Mouse (Mus musculus) heart, embryonic 16.5 days (tissue): ENCODE results near the gene Tmem238l. TPM values are rescaled to one million over a fixed set of nuclear protein-coding genes. Genes with fewer than 3 reads are reported as not detected.

ENCODE experiments used
- ATAC-seq: fragments of 200-750 bp; cut with Nextera tagmentation; replicated peaks from 2 replicates; pipeline ENCODE4 v1.8.0; 2017; ENCODE audit warnings: moderate number of reproducible peaks; ENCODE audit not compliant: insufficient read depth, low FRiP score; ENCODE audit errors: extremely low read depth
- H3K27ac ChIP-seq: fragments of 300-500 bp; sonication (generic); 2 replicates; pipeline ENCODE4 v1.5.1; 2014; ENCODE audit warnings: mild to moderate bottlenecking, low read length, control low read depth, moderate library complexity
- H3K27me3 ChIP-seq: fragments of 300-500 bp; sonication (generic); 2 replicates; pipeline ENCODE4 v1.6.1; 2014; ENCODE audit warnings: low read length, mixed read lengths; ENCODE audit not compliant: control insufficient read depth, insufficient read depth
- H3K36me3 ChIP-seq: fragments of 300-500 bp; sonication (generic); 2 replicates; pipeline ENCODE4 v1.6.1; 2014; ENCODE audit not compliant: control insufficient read depth, insufficient read depth
- H3K4me1 ChIP-seq: fragments of 300-500 bp; sonication (generic); 2 replicates; pipeline ENCODE4 v1.6.1; 2014; ENCODE audit warnings: low read length, mixed read lengths; ENCODE audit not compliant: control insufficient read depth, insufficient read depth
- H3K4me2 ChIP-seq: fragments of 300-500 bp; sonication (generic); 2 replicates; pipeline ENCODE4 v1.6.1; 2014; ENCODE audit warnings: low read depth, mild to moderate bottlenecking, control low read depth, low read length
- H3K4me3 ChIP-seq: fragments of 300-500 bp; sonication (generic); 2 replicates; pipeline ENCODE4 v1.5.1; 2014; ENCODE audit warnings: mild to moderate bottlenecking, control low read depth, low read length
- H3K9ac ChIP-seq: fragments of 300-500 bp; sonication (generic); 2 replicates; pipeline ENCODE4 v1.6.1; 2014; ENCODE audit warnings: low read length, control low read depth
- H3K9me3 ChIP-seq: fragments of 300-500 bp; sonication (generic); replicated peaks from 2 replicates; pipeline ENCODE4 v1.6.1; 2016; ENCODE audit warnings: low read length; ENCODE audit not compliant: control insufficient read depth
- WGBS: fragments of 180-500 bp; shearing (Covaris S2); extraction: QIAGEN DNeasy Blood & Tissue Kit; methylation state at CpG from one replicate; pipeline ENCODE4 v1.1.7; 2014; 5-methylcytosine and 5-hydroxymethylcytosine counted together
- polyA plus RNA-seq: library from polyadenylated mRNA; unstranded; fragments of >200 nt; fragmentation: Nextera tagmentation; extraction: Ambion mirVana; gene quantifications from 2 replicates; pipeline ENCODE4 v1.2.1, GENCODE M21; 2015

The Tmem238l gene
- polyA plus RNA-seq, 1 experiment from 2014 or later: not detected

GRCm38 (mm10) chr11:66966500-66967116 lies 10.2 kb downstream of the Tmem238l start:
- 0 out of 2 replicates have a peak, but pooled peaks cover 8% of the 10 kb centered on the region for H3K4me1 ChIP-seq
- no peak for ATAC-seq
- no peak overlapping the region for H3K9ac ChIP-seq
- no peak overlapping the region for H3K4me3 ChIP-seq
- H3K27ac ChIP-seq: no peak overlapping the region
- H3K9me3 ChIP-seq: no peaks in the 10 kb centered on the region; the same call in 1 of the 2 replicates
- no peaks in the 10 kb centered on the region for H3K36me3 ChIP-seq
- H3K27me3 ChIP-seq: no peaks in the 10 kb centered on the region
- no peak overlapping the region for H3K4me2 ChIP-seq
- WGBS: 36% methylated on average over 7 of the region's 7 CpGs

GRCm38 (mm10) chr11:66968575-66968974 lies 12.1 kb downstream of the Tmem238l start:
- no peak overlapping the region for H3K9ac ChIP-seq
- no peaks in the 10 kb centered on the region for H3K4me1 ChIP-seq
- no peak overlapping the region for H3K4me2 ChIP-seq
- no peak for ATAC-seq
- H3K36me3 ChIP-seq: no peaks in the 10 kb centered on the region
- H3K9me3 ChIP-seq: no peaks in the 10 kb centered on the region; the same call in 1 of the 2 replicates
- no peak overlapping the region for H3K4me3 ChIP-seq
- 89% methylated on average over 1 of the region's 1 CpGs for WGBS
- H3K27ac ChIP-seq: no peak overlapping the region
- no peaks in the 10 kb centered on the region for H3K27me3 ChIP-seq

DNA sequence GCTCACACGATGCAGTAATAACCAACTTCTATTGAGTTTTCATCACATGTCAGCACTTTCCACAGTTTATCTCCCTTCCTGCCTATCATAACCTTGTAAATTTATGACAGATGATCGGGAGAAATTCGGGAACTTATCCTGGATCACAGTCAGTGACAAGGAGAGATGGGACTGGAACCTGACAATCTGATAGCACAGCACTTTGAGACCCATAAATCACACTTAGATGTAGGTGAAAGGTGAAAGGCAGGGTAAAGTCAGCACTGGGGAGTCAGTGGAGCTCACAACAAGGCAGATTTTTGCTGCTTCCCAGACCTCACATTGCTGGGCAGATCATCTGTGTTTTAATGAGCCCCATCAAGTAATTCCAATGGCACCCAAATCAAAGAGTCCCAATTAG lies 17.1 kb downstream of the Tmem238l start:
- no peak overlapping the region for H3K9ac ChIP-seq
- WGBS: 54% methylated on average over 3 of the region's 3 CpGs
- no peak for ATAC-seq

DNA sequence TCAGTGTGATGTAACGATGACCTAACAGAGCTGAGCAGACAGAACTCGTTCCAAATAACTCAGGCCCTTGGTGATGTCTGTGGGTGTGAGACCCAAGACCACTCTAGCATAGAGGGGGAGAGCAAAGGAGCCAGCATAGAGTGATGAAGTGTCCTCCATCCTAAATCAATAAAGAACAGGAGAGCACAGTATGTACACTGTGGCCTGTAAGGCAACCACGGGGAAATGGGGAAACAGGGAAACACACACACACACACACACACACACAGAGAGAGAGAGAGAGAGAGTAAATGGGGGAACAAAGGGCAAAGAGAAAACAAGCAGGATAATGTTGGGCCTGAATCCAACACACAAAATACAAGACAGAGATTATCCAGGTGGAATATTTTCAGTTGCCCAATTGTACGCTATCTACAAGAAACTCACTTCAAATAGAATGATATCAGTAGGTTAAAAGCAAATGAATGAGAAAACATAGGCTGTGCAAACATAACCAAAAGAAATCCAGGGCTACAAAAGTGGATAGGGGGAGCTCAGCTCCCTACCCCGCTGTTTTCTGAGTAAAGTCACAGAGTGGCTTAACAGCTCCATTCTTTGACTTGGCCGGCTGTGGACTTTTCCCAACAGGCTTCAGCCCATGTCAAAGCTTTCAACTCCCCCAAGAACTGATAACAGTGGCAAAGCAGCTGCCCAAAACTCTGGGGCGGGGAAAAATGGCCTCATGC lies 19.3 kb downstream of the Tmem238l start:
- H3K9ac ChIP-seq: no peak overlapping the region
- no peak for ATAC-seq
- no peak overlapping the region for H3K4me2 ChIP-seq
- no peak overlapping the region for H3K27ac ChIP-seq
- H3K36me3 ChIP-seq: no peaks in the 10 kb centered on the region
- no peaks in the 10 kb centered on the region for H3K27me3 ChIP-seq
- H3K4me3 ChIP-seq: no peak overlapping the region
- H3K4me1 ChIP-seq: no peaks in the 10 kb centered on the region
- WGBS: 80% methylated on average over 7 of the region's 7 CpGs
- H3K9me3 ChIP-seq: peaks cover 15% of the 10 kb centered on the region

More for the DNA sequence above, 17.1 kb downstream of the Tmem238l start:
- Histone ChIP-seq H3K9me3 (peaks cover 15% of the 10 kb centered on the region), H3K4me1 (no peaks in the 10 kb centered on the region), H3K4me2 (no peak overlapping the region), H3K36me3 (no peaks in the 10 kb centered on the region), H3K4me3 (no peak overlapping the region), H3K27me3 (no peaks in the 10 kb centered on the region), H3K27ac (no peak overlapping the region)

- ATAC-seq: no peak
- Histone ChIP-seq H3K36me3 (no peaks in the 10 kb centered on the region), H3K27me3 (0 out of 2 replicates have a peak, but pooled peaks cover 3% of the 10 kb centered on the region), H3K9ac (no peak overlapping the region), H3K4me3 (no peak overlapping the region), H3K4me2 (no peak overlapping the region), H3K27ac (no peak overlapping the region), H3K4me1 (peaks cover 18% of the 10 kb centered on the region), H3K9me3 (no peaks in the 10 kb centered on the region)
- WGBS: 78% methylated on average over 15 of the region's 15 CpGs
Observed at GRCm38 (mm10) chr11:66981336-66982115, 25.1 kb downstream of the Tmem238l start.

DNA sequence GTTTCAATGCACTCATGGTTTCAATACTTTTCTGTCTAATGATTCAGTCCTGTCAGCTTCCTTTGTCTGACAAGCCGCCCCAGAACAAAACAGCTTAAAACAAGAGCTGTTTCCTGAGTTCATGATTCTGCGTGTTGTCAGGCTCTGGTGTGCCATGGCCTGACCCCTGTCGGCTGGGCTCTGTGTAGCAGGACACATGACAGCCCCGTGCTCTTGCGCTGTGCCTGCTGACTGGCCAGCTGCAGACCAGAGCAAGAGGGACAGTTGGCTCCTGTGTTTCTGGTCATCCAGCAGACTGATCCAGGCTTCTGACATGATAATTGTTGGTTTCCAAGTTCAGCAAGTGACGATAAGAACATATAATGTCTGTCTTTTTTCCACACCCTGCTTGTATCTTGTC lies 26.4 kb downstream of the Tmem238l start:
- peak; percentile 69 for ATAC-seq
- peaks cover 18% of the 10 kb centered on the region for H3K4me1 ChIP-seq
- no peak overlapping the region for H3K9ac ChIP-seq
- WGBS: 28% methylated on average over 6 of the region's 6 CpGs
- H3K27me3 ChIP-seq: 0 out of 2 replicates have a peak, but pooled peaks cover 3% of the 10 kb centered on the region
- no peak overlapping the region for H3K27ac ChIP-seq
- H3K36me3 ChIP-seq: no peaks in the 10 kb centered on the region
- no peaks in the 10 kb centered on the region for H3K9me3 ChIP-seq
- H3K4me3 ChIP-seq: no peak overlapping the region
- no peak overlapping the region for H3K4me2 ChIP-seq

GRCm38 (mm10) chr11:66983422-66984164 lies 27.2 kb downstream of the Tmem238l start:
- Histone ChIP-seq H3K4me2 (no peak overlapping the region), H3K27ac (no peak overlapping the region; the same call in 1 of the 2 replicates), H3K9me3 (no peaks in the 10 kb centered on the region), H3K4me1 (peaks cover 18% of the 10 kb centered on the region), H3K36me3 (no peaks in the 10 kb centered on the region), H3K4me3 (no peak overlapping the region), H3K27me3 (0 out of 2 replicates have a peak, but pooled peaks cover 3% of the 10 kb centered on the region), H3K9ac (peak overlapping the region; percentile 77; the same call in 1 of the 2 replicates)
- WGBS: 50% methylated on average over 11 of the region's 11 CpGs
- no peak for ATAC-seq
